Comparison of ENCODE assay signal across 10 mouse cellular contexts in the genomic region with DNA sequence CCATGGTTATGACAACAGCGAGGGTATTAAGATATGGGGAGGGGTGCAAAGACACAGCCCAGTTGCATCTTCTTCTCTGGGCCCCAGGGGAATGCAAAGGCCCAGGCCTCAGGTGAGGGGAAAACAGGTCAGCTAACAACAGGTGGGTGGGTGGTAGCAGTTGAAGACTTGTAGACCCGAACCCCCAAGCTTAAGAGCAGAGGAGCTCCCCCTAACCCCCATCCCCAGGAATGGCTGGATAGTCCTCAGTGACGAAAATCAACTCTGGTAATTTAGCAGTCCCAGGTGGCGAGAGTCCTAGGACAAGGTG. TPM values are rescaled to one million over a fixed set of nuclear protein-coding genes. Genes with fewer than 3 reads are reported as not detected.
DNase-seq lines count a peak whose midpoint lies in the region; ATAC-seq lines count a peak whose summit lies in the region.
"Had no signal": no experiment of that assay in that cellular context is flagged by ENCODE, and none has a peak within 500 bp of the region (broad histone marks: within the 10 kb centered on the region; RNA-seq: fewer than 3 reads in every experiment).

No protein-coding gene starts in this region.

- peaks cover 67% of the 10 kb centered on the region for H3K27me3 ChIP-seq in heart, embryonic 14.5 days (ENCODE audit: control insufficient read depth, insufficient read depth, low read length)
- H3K27me3 ChIP-seq in embryonic facial prominence, embryonic 12.5 days = peaks cover 38% of the 10 kb centered on the region
- H3K27me3 ChIP-seq in hindbrain, embryonic 14.5 days (ENCODE audit: control insufficient read depth, insufficient read depth, low read length) = peaks cover 60% of the 10 kb centered on the region
- H3K27me3 ChIP-seq in midbrain, embryonic 13.5 days = peaks cover 77% of the 10 kb centered on the region
- H3K27me3 ChIP-seq: CH12.LX had no signal

- ATAC-seq in heart, embryonic 14.5 days (ENCODE audit: insufficient number of reproducible peaks, insufficient read depth, low FRiP score, low read depth) = no peak
- ATAC-seq in embryonic facial prominence, embryonic 12.5 days (ENCODE audit: insufficient number of reproducible peaks, insufficient read depth, low FRiP score, low TSS enrichment) = no peak
- ATAC-seq in hindbrain, embryonic 14.5 days (ENCODE audit: low FRiP score) = no peak
- no peak for ATAC-seq in midbrain, embryonic 13.5 days

- H3K4me2 ChIP-seq in heart, embryonic 14.5 days (ENCODE audit: low read length) = peak overlapping the region; percentile 62; the same call in 1 of the 2 replicates
- H3K4me2 ChIP-seq in embryonic facial prominence, embryonic 12.5 days (replicated peaks) = peak overlapping the region; percentile 70
- peak overlapping the region; percentile 81 for H3K4me2 ChIP-seq in hindbrain, embryonic 14.5 days (replicated peaks)
- H3K4me2 ChIP-seq in midbrain, embryonic 13.5 days (replicated peaks) = peak overlapping the region; percentile 59

- H3K4me3 ChIP-seq in heart, embryonic 14.5 days (ENCODE audit: control insufficient read depth in 1 of 2, insufficient read depth in 1 of 2, low read depth in 1 of 2, low read length in 2 of 2) = peak overlapping the region in 1 of 2 experiments; percentile 38; a peak in 1 of 4 replicates
- peak overlapping the region; percentile 37 for H3K4me3 ChIP-seq in embryonic facial prominence, embryonic 12.5 days
- peak overlapping the region; percentile 39 for H3K4me3 ChIP-seq in hindbrain, embryonic 14.5 days (replicated peaks; ENCODE audit: low read length)
- H3K4me3 ChIP-seq in midbrain, embryonic 13.5 days (replicated peaks) = peak overlapping the region; percentile 54
- H3K4me3 ChIP-seq: erythroblast, embryonic 14.5 days had no signal

- H3K9ac ChIP-seq in heart, embryonic 14.5 days (ENCODE audit: low read length) = no peak overlapping the region
- peak overlapping the region; percentile 53; the same call in 1 of the 2 replicates for H3K9ac ChIP-seq in embryonic facial prominence, embryonic 12.5 days
- H3K9ac ChIP-seq in hindbrain, embryonic 14.5 days = peak overlapping the region; percentile 55; the same call in 1 of the 2 replicates
- peak overlapping the region; percentile 85 for H3K9ac ChIP-seq in midbrain, embryonic 13.5 days (replicated peaks)

- no peaks in the 10 kb centered on the region for H3K9me3 ChIP-seq in heart, embryonic 14.5 days (ENCODE audit: control insufficient read depth, low read length)
- H3K9me3 ChIP-seq in embryonic facial prominence, embryonic 12.5 days = no peaks in the 10 kb centered on the region
- H3K9me3 ChIP-seq in hindbrain, embryonic 14.5 days (ENCODE audit: control insufficient read depth, low read length) = no peaks in the 10 kb centered on the region
- no peaks in the 10 kb centered on the region for H3K9me3 ChIP-seq in midbrain, embryonic 13.5 days

- no peak for DNase-seq in heart, postnatal 25 days (ENCODE audit: low spot score)
- DNase-seq in hindbrain, embryonic 14.5 days (ENCODE audit: low spot score) = no peak
- no peak for DNase-seq in left cerebral cortex, postnatal 14 days (ENCODE audit: low spot score in 2 of 2)
- DNase-seq in adrenal gland, postnatal 36 days = no peak
- DNase-seq in cerebellum, adult 11 months = no peak

- WGBS in heart, embryonic 14.5 days = 26% methylated on average over 4 of the region's 4 CpGs
- WGBS in embryonic facial prominence, embryonic 12.5 days = 13% methylated on average over 4 of the region's 4 CpGs
- WGBS in hindbrain, embryonic 14.5 days = 8% methylated on average over 4 of the region's 4 CpGs
- 11% methylated on average over 4 of the region's 4 CpGs for WGBS in midbrain, embryonic 13.5 days

- no peaks in the 10 kb centered on the region for H3K36me3 ChIP-seq in heart, embryonic 14.5 days (ENCODE audit: control insufficient read depth, insufficient read depth, low read length)
- H3K36me3 ChIP-seq in embryonic facial prominence, embryonic 12.5 days = no peaks in the 10 kb centered on the region
- no peaks in the 10 kb centered on the region for H3K36me3 ChIP-seq in hindbrain, embryonic 14.5 days (replicated peaks; ENCODE audit: control insufficient read depth, insufficient read depth)
- H3K36me3 ChIP-seq in midbrain, embryonic 13.5 days = no peaks in the 10 kb centered on the region

- intact Hi-C loops in heart, postnatal 25 days (cut with DNase I) = loop anchor here (10.0 kb wide), 3 partner anchors 1016 to 1336 kb away; no protein-coding TSS in a partner anchor
- intact Hi-C loops in left cerebral cortex, postnatal 14 days (cut with DNase I) = no loop called here

- H3K4me1 ChIP-seq in heart, embryonic 14.5 days (ENCODE audit: control insufficient read depth in 2 of 2, insufficient read depth in 2 of 2, low read length in 2 of 2) = peaks cover 3 to 5% of the 10 kb centered on the region in 2 experiments; a peak in 3 of 4 replicates
- peaks cover 14% of the 10 kb centered on the region for H3K4me1 ChIP-seq in embryonic facial prominence, embryonic 12.5 days
- H3K4me1 ChIP-seq in hindbrain, embryonic 14.5 days (replicated peaks; ENCODE audit: control insufficient read depth, insufficient read depth, low read length) = 0 out of 2 replicates have a peak, but pooled peaks cover 11% of the 10 kb centered on the region
- peaks cover 20% of the 10 kb centered on the region for H3K4me1 ChIP-seq in midbrain, embryonic 13.5 days (replicated peaks)

- no peak overlapping the region for H3K27ac ChIP-seq in heart, embryonic 14.5 days (replicated peaks in 1 of 2; ENCODE audit: control insufficient read depth in 1 of 2, insufficient read depth in 1 of 2, low read depth in 2 of 2, low read length in 2 of 2)
- H3K27ac ChIP-seq in embryonic facial prominence, embryonic 12.5 days = peak overlapping the region; percentile 70
- H3K27ac ChIP-seq in hindbrain, embryonic 14.5 days = peak overlapping the region; percentile 99
- peak overlapping the region; percentile 87 for H3K27ac ChIP-seq in midbrain, embryonic 13.5 days

RNA-seq across cellular contexts. Expression of a gene that starts 2.2 kb away (rescaled TPM):
- 28.3 and 32.5 TPM in 2 replicates for polyA plus RNA-seq in heart, embryonic 14.5 days (2014; fragmentation: Nextera tagmentation; extraction: Ambion mirVana)
- total RNA-seq in heart, postnatal 25 days (2021) = 10 to 100 TPM; 19.9 to 25.0 TPM
- 96.9 and 99.0 TPM in 2 replicates for polyA plus RNA-seq in embryonic facial prominence, embryonic 12.5 days (2016; fragmentation: Nextera tagmentation; extraction: Ambion mirVana)
- 105 and 127 TPM in 2 replicates for polyA plus RNA-seq in hindbrain, embryonic 14.5 days (2014; fragmentation: Nextera tagmentation; extraction: Ambion mirVana)
- 132 and 143 TPM in 2 replicates for polyA plus RNA-seq in midbrain, embryonic 13.5 days (2015; fragmentation: Nextera tagmentation; extraction: Ambion mirVana)
- 10 to 100 TPM; 36.7 to 46.6 TPM for total RNA-seq in left cerebral cortex, postnatal 14 days (2021)
- 100 to 1,000 TPM in 1 of 2 experiments, 10 to 100 TPM in 1; 99.5 to 128 TPM for total RNA-seq in adrenal gland, postnatal 36 days (2021)
- total RNA-seq: CH12.LX had no signal
- polyA plus RNA-seq: erythroblast, embryonic 14.5 days had no signal

Comparison
In these comparisons a context has a peak if more than half of its experiments do, and no peak if none do; other contexts are left out.
1. H3K27ac ChIP-seq: peak in embryonic facial prominence, embryonic 12.5 days (single experiment), hindbrain, embryonic 14.5 days (single experiment) and midbrain, embryonic 13.5 days (single experiment); none in heart, embryonic 14.5 days (0 of 2).
2. Peak in every context shown above with its lines, with median percentiles within 50 percentile points of each other: H3K4me2 ChIP-seq.